Mouse (Mus musculus) spleen, adult 2 months (tissue): ENCODE results near the gene Usp36.

Experiments used
- CTCF ChIP-seq: fragments of 200-500 bp; IDR thresholded peaks from 2 replicates; pipeline ENCODE4 v1.5.1; 2011; ENCODE audit warnings: mild to moderate bottlenecking, inconsistent platforms; ENCODE audit not compliant: insufficient read depth, insufficient read length, insufficient replicate concordance; ENCODE audit errors: extremely low read depth
- POLR2A ChIP-seq: fragments of 200-500 bp; IDR thresholded peaks from 2 replicates; pipeline ENCODE4 v1.6.1; 2011; ENCODE audit warnings: low read depth, low read length, inconsistent platforms

DNA sequence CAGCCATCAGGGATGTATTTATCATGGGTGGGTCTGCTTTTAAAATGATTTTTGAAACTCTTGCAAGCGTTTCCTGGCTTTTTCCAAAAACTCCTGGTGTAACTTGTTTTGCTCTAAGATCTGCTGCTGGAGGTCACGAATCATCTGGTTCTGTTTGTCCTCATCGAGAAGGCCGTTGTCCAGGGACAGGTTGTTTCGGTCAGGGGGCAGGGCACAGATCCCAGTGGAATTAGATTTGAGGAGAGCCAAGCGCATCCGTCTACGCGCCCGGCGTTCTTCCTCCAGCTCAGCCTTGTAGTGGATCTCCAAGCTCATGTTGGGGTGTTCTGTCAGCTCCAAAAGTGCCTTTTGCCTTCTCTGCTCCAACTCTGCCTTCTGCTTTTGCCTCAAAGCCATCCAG is 42.3 kb upstream of the Usp36 start:
- TF ChIP-seq CTCF (no peak), POLR2A (no peak)
